Mouse (Mus musculus) CD4-positive, CD25-positive, alpha-beta regulatory T cell, adult 4 months (primary cell): ENCODE results near the gene Hist1h2ak. TPM values are rescaled to one million over a fixed set of nuclear protein-coding genes. Genes with fewer than 3 reads are reported as not detected.
"Not testable (repeated sequence)": the region's sequence is repeated elsewhere in the genome, so short reads cannot be mapped to it uniquely, and the experiment has no call there.

Source experiments
- ATAC-seq: one replicate; pipeline ENCODE4 v1.8.0; 2017
- polyA plus RNA-seq, 2 experiments: library from polyadenylated mRNA; unstranded; fragments of 100-300 nt; shearing (Covaris generic); gene quantifications; one replicate each; pipeline ENCODE4 v1.2.1; 2017

The Hist1h2ak gene
- 1 to 10 TPM in 1 of 2 experiments, not detected in 1; 2.1 TPM for polyA plus RNA-seq

DNA sequence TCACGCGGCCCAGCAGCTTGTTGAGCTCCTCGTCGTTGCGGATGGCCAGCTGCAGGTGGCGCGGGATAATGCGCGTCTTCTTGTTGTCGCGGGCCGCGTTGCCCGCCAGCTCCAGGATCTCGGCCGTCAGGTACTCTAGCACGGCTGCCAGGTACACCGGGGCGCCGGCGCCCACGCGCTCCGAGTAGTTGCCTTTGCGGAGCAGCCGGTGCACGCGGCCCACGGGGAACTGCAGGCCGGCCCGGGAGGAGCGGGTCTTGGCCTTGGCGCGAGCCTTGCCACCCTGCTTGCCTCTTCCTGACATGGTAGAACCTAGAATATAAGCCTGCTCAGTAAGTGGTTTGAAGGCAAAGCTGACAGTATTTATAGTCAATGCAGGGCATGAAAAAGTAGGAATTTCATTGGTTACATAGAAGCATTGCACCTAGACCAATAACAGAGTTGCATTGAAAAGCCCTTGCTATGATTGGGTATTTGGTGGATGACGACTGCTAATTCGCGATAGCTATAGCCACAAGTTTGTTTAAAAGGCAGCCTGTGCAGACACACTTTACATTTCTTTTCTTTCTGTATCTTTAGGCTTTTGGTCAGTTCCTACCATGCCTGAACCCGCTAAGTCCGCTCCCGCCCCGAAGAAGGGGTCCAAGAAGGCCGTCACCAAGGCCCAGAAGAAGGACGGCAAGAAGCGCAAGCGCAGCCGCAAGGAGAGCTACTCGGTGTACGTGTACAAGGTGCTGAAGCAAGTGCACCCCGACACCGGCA, at the start of gene Hist1h2ak, which contains the start of gene Hist1h2bn:
Gene Hist1h2ak (minus strand): TSS at position 304 of the 762 bp plus-strand sequence.
Gene Hist1h2bn (plus strand): TSS at position 600 of the 762 bp plus-strand sequence.
- ATAC-seq = peak; percentile 90

DNA sequence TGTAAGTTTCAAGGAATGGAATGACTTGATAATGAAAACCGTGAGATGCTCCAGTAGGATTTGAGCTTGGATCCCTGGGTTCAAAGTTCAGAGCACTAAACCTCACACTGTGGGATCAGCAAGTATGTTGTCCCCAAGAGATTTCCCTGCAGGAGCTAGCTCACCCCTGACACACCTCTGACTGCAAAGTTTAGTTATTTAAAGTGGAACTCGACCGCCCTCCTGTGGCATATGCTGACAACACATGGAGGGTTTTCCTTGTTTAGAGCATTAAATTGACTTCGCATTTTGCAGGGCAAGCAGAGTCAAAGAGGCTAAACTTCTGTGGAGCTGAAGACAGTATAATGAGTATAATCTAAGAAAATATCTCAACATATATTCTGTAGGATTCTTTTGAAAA, 49.4 kb upstream of the Hist1h2ak start:
- peak; percentile 96 for ATAC-seq

DNA sequence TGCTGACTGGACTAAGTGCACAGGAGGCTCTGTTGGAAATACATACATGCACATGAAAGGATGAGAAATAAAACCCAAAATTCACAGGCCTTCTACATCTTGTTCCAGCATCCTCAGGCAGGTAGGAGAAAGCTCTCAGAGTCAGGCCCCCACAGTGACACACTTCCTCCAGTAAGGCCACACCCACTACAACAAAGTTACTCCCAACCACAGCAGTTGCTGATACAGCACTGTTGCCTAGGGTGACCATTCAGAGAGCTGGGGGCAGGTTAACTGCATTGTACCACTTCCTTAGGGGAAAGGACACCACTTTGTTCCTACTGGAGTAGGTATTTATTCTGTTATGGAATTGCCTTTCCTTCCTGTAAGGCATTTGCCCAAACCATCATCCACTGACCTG, 43.5 kb upstream of the Hist1h2ak start:
- peak; percentile 53 for ATAC-seq

DNA sequence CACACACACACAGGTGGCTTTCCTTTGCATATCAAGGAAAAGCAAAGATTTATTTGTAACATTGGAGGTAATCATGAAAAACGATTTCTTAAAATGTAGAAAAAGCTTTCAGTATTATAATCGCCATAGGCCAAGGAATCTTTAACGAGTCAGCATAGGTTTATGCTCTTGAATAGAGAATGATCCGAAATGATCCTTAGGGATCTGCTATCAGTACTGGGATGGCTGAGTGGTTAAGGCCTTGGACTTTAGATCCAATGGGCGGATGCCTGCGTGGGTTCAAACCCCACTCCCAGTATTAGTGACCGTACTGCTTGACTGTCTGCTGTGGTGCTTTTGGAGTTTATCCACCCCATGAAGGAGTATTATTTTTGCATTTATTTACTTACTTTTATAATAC, 42.0 kb upstream of the Hist1h2ak start:
- ATAC-seq = no peak

DNA sequence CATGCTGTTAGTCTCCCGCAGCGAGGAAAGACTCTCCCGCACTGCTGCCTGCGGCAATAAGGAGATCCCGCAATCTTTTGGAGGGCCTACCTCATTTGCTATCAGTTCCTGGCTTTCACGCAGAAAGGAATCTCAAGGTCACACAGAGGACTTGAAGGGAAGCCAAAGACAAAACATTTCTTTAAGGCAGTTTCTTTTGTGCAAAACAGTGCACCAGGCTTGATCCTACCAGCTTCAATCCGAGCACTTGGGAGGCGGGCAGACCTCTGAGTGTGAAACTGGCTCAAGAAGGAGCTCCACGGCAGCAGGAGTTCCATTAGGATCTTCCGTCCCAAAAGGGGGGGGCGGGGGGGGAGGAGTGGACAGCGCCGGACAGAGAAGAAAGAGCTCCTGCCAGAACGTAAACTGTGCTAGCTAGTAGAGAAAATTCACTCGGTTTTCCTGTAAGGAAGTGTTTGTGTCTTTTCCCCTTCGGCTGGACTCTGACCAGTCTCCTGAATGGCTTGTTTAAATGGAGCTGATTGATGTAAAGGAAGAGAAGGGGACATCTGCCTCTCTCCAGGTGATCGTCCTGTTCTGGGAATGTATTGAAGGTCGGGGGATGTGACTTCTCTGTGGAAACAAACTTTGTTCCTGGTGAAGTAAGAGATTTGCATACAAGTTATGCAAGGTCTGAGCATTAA, 37.1 kb upstream of the Hist1h2ak start:
- no peak for ATAC-seq

DNA sequence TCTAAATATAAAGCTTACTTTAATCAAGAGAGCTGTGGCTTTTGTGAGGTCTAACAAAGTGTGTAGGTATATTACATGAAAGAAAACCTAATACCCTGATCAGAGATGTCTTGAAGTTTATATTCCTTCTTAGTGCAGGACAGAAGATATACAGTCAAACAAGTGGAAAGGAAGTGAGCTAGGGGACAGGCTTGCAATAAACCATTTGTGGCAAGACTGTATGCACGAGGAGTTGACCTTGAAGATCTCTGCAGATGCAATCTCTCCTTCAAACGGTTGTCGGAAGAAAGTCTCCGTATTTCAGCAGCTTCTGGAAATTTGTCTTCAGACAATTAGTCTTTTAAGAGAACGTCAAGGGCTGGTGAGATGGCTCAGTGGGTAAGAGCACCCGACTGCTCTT, 36.3 kb upstream of the Hist1h2ak start:
- no peak for ATAC-seq

DNA sequence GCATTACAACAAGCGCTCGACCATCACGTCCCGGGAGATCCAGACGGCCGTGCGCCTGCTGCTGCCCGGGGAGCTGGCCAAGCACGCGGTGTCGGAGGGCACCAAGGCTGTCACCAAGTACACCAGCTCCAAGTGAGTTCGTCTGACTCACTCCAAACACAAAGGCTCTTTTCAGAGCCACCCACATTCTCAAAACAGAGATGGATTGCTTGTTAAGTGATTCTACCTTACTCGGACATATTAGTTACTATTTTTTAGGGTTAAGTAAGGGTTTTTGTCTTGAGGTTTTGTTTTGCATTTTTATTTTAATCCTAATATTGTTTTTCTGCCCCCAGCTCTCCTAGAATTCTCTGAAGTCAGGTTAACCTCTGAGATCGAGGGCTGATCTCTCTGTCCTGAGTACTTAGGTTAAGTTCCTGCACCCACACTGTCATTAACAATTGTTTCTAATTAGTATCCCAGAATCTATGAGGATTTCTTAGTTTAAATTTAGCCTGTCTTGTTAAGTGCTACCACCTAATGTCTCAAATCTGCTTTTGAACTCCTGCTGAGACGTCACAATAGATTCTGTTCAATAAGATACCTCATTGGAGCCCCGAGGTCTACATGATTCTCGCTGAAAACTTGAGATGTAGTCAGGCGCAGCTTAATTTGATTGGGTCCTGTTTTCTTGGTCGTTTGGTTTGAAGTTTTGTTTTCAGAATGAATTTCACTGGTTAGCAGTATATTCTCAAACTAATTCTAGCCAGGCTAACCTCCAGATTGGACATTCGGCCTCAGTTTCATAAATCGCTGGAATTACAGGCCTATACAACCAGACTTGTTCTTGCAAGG, 34.4 kb upstream of the Hist1h2ak start:
- ATAC-seq = no peak

DNA sequence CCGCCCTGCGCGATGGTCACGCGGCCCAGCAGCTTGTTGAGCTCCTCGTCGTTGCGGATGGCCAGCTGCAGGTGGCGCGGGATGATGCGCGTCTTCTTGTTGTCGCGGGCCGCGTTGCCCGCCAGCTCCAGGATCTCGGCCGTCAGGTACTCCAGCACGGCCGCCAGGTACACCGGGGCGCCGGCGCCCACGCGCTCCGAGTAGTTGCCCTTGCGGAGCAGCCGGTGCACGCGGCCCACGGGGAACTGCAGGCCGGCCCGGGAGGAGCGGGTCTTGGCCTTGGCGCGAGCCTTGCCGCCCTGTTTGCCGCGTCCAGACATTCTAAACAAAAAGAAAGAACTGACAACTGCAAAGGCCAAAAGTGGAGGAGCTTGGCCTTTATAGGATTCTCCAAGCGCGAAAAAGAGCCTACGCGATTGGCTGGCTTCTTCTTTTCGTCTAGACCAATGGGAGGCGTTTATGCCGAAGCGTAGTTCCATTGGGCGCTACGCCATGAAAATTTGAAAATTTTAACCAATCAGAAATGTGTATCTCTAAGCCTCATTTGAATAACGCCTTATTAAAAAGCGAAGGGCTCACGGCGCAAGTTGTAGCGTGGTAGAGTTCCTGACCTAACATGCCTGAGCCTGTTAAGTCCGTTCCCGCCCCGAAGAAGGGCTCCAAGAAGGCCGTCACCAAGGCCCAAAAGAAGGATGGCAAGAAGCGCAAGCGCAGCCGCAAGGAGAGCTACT, 33.4 kb upstream of the Hist1h2ak start, which contains the start of the genes Hist1h2an and Hist1h2bp:
Gene Hist1h2an (minus strand): TSS at position 320 of the 731 bp plus-strand sequence.
Gene Hist1h2bp (plus strand): TSS at position 563 of the 731 bp plus-strand sequence.
- ATAC-seq = peak; percentile 90

DNA sequence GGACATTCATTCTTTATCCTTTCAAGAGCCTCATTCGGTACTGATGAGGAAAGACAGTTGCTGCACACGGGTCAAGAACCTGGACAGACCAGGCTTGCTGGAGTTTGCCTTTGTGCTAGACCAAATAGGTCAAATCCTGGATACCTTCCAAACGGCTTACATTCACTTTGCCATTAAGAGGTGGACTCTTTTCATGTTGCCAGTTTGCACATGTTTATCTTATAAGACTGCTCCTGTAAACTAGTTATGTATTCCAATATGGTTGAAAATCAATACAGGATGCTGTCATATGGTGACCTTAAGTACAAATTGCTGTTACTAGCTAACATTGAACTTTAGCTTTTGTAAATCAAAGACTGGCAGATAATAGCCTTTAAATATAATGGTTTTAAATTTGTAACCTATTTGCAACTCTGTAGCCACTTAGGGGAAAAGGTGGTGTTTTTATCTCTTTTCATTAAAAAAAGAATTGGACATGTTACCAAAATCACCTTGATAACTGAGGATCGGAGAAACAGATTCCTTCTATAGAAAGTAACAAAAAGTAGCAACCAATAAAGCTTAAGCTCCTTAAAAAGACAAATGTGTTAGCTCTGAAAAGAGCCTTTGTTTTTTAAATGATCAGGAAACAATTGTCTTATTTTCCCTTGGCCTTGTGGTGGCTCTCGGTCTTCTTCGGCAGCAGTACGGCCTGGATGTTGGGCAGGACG, 32.7 kb upstream of the Hist1h2ak start:
- no peak for ATAC-seq

DNA sequence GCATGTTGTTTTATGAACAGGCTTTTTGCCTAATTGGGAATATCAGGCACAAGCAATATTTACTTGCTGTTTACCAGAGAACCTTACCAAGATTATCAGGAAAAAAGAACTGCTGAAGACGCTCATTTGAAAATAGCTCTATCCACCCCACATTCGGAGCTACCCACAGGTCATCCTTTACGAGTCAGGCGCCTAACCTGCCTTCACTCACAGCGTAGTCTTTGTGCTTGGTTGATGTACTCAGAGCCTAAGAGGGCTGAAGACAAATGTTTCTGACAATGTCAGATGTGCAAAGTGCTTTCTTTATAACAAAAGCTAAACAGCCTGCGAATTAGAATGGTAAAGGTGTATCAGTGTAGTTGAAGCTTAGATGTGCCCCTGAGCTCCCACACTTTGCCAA, 30.7 kb upstream of the Hist1h2ak start:
- ATAC-seq = no peak

DNA sequence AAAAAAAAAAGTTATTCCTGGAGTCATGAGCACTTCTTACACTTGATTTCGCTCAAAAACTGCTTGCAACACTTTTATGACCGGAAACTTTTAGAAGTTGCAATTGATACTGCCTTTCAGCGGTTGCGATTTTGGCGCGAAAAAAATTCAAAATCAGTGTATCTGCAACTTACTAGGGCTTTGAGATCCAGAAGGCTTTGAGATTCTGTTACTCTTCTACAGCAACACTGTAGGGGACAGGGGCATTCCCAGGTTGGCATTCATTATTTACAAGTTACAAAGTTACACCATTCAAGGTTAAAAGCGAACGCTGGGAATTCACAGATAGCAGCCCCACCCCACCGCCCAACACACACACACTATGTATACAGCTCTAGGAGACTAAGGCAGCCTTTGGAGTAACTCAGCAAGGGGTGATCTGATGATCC, 30.1 kb upstream of the Hist1h2ak start:
- ATAC-seq = no peak

DNA sequence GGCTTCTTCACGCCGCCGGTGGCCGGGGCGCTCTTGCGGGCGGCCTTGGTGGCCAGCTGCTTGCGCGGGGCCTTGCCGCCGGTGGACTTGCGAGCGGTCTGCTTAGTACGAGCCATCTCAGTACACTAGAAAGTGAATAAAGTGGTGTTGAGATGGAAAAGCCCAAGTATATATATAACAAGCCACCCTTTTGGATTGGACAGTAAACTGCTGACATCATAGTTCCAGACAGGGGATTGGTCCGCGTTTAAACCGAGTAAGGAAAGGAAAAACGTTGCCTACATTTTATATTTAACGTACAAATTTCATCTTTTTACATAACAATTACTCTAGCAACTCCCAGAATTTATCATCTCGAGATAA, 29.6 kb upstream of the Hist1h2ak start, which contains the start of gene Hist1h3i:
Gene Hist1h3i (minus strand): TSS at position 116 of the 363 bp plus-strand sequence.
- peak; percentile 62 for ATAC-seq

DNA sequence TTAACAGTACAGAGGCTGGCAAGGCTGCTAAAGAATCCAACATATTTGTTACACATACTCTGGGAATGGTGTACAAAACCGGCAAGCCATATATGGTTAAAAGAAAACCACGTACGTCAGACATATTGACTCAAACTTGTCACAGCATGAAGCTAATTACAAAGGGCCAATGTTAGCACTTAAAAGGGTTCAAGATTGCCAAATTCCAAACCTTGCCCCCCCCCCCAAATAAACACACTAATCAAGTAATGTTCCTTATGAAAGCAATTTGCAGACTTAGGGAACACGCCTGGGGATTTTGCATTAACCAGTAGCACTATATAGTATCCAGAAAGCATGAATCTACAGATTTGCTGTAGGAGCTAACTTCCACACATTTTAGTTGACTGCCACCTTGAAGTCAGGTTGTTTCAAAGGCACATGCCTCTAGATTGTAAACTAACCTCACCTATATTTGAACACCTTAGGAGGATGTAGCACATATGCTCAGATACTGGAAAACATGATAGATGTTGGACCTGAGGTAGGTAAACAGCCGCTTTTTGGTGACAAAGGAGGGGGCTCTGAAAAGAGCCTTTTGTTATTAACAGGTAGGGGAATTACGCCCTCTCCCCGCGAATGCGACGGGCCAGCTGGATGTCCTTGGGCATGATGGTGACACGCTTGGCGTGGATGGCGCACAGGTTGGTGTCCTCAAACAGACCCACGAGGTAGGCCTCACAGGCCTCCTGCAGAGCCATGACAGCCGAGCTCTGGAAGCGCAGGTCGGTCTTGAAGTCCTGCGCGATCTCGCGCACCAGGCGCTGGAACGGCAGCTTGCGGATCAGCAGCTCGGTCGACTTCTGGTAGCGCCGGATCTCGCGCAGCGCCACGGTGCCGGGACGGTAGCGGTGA, 29.0 kb upstream of the Hist1h2ak start:
- not testable (repeated sequence) for ATAC-seq

DNA sequence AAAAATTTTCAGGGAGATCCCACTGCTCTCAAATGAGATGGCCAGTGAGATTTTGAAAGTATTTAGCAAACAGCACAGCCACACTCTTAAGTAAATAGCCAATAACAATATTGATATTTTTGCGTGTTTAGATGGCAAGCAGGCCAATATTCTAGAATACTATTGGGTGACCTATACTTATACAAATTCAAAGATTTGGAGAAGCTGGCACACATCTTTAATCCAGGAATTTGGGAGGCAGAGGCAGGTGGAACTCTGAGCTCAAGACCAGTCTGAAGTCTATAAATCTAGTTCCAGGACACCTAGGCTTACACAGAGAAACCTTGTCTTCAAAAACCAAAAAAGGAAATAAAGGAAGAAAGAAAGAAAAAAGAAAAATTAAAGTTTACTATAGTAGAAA, 28.0 kb upstream of the Hist1h2ak start:
- no peak for ATAC-seq

DNA sequence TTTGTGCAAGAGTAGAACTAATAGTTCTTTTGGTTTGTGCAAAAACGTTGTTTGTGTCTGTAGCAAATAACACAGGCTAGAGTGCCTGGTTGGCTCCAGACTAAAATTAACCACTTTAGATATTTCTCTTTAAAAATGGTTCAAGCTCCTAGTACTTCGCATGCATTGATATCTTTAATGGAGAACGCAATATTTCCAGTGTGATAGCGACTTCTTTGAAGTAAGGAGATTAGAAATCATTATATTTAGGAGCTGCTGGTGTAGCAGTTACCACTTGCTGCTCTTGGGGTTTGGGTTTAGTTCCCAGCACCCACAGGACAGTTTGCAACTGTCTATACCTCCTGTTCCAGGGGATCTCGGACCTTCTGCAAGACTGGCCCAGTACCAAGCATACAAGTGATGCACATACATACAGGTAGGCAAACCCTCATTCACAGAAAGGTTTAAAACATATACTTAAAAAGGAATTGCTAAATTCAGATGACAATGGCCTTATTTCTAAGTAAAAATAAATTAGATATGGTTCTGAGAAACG, 27.5 kb upstream of the Hist1h2ak start:
- no peak for ATAC-seq

DNA sequence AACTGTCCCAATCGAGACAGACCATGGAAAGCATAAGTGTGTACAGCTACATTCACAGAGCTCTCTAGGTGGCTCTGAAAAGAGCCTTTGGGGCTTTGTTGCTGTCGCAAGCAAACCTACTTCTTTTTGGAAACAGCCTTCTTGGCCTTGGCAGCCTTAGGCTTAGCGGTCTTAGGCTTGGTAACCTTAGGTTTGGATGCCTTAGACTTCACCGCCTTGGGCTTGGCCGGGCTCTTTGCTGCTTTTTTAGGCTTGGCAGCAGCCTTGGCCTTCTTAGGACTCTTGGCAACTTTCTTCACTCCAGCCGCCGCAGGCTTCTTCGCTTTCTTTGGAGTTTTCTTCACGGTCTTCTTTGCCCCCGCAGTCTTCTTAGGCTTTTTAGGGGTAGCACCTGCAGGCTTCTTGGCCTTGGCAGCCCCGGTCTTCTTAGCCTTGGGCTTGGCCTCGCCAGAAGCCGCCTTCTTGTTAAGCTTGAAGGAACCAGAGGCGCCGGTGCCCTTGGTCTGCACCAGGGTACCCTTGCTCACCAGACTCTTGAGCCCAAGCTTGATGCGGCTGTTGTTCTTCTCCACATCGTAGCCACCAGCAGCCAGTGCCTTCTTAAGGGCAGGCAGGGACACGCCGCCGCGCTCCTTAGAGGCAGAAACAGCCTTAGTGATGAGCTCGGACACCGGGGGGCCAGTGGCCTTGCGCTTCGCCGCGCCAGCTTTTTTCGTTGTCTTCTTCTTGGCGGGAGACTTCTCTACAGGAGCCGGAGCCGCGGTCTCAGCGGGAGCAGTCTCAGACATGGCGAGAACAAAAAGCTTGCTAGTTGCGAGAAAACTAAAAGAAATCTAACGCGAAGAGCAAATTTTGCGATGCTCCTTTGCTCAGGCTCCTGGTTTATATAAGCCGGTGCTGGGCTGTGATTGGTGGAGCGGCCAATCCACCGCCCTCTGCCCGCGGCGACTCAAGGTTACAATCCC, 26.4 kb upstream of the Hist1h2ak start, which contains the start of gene Hist1h1b:
Gene Hist1h1b (minus strand): TSS at position 859 of the 965 bp plus-strand sequence.
- peak; percentile 6 for ATAC-seq

DNA sequence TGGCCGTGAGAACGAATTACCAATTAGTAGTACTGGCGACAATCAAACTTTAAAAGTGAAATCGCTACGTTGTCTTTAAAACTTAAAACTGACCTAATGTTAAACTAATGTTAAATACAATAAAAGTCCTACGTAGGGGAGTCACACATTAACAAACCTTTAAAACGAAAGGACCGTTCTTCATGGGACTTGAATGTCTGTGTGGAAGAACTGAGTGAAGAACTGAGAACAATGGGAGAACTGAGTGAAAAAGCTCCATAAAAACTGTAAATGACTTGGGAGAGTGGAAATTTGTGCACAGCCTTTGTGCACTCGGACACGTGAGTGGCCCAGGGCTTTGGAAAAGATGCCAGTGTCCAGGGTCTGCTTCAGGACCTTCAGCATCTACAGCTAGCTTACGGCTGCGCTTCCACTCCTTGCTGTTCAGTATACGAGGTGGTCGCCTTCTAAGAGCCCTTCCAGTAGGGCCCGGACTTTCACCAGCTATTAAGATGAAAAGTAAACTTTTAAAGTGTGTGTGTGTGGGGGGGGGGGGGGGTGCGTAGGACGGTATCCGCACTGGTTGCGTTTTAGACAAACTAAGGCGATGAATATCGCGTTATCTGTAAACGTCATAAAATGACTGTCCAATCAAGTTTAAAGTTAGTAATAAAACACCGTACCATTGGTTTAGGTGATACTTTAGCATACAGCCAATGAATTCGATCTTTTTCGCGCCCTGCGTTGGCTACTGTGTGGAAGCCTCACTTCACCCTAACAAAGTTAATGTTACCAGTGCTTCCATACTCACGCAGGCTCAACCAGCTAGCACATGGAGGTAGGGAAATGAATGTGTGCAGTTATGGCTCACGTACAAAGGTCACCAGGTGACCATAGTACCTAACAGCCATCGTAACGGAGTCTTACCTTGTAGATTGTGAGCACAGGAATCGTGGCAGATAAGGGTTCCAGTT, 25.5 kb upstream of the Hist1h2ak start:
- ATAC-seq = peak; percentile 87
